Mouse (Mus musculus) forebrain, embryonic 14.5 days (tissue): Measurements from ENCODE around the gene Kirrel3. TPM values are rescaled to one million over a fixed set of nuclear protein-coding genes. Genes with fewer than 3 reads are reported as not detected.

Source experiments
- ATAC-seq: fragments of 200-750 bp; cut with Nextera tagmentation; 2 replicates; pipeline ENCODE4 v1.8.0; 2017; ENCODE audit warnings: mild to moderate bottlenecking, moderate library complexity
- DNase-seq: peaks from one replicate; pipeline ENCODE4 v3.0.0-alpha.2; 2015; ENCODE audit warnings: low spot score
- H3K27ac ChIP-seq: fragments of 300-500 bp; sonication (generic); 2 replicates; pipeline ENCODE4 v1.5.1; 2014; ENCODE audit warnings: low read depth, mild to moderate bottlenecking, control low read depth, low read length, moderate library complexity
- H3K27me3 ChIP-seq: fragments of 300-500 bp; sonication (generic); replicated peaks from 2 replicates; pipeline ENCODE4 v1.6.1; 2014; ENCODE audit warnings: low read length, control low read depth, mixed read lengths; ENCODE audit not compliant: control insufficient read depth, insufficient read depth
- H3K36me3 ChIP-seq: fragments of 300-500 bp; sonication (generic); 2 replicates; pipeline ENCODE4 v1.6.1; 2014; ENCODE audit warnings: low read length, control low read depth; ENCODE audit not compliant: control insufficient read depth, insufficient read depth
- H3K4me1 ChIP-seq: fragments of 300-500 bp; sonication (generic); 2 replicates; pipeline ENCODE4 v1.6.1; 2014; ENCODE audit warnings: antibody characterized with exemption, low read length, control low read depth; ENCODE audit not compliant: control insufficient read depth, insufficient read depth
- H3K4me2 ChIP-seq: fragments of 300-500 bp; sonication (generic); 2 replicates; pipeline ENCODE4 v1.6.1; 2014; ENCODE audit warnings: mild to moderate bottlenecking, control low read depth, low read length
- H3K4me3 ChIP-seq: fragments of 300-500 bp; sonication (generic); 2 replicates; pipeline ENCODE4 v1.5.1; 2014; ENCODE audit warnings: low read depth, low read length, control low read depth
- H3K9ac ChIP-seq: fragments of 300-500 bp; sonication (generic); 2 replicates; pipeline ENCODE4 v1.6.1; 2014; ENCODE audit warnings: mild to moderate bottlenecking, low read length, control low read depth, moderate library complexity
- H3K9me3 ChIP-seq: fragments of 300-500 bp; sonication (generic); replicated peaks from 2 replicates; pipeline ENCODE4 v1.6.1; 2016; ENCODE audit warnings: low read length, control low read depth, mixed read lengths; ENCODE audit not compliant: control insufficient read depth
- WGBS: fragments of 180-500 bp; shearing (Covaris S2); extraction: QIAGEN DNeasy Blood & Tissue Kit; methylation state at CpG from one replicate; pipeline ENCODE4 v1.1.7; 2014; 5-methylcytosine and 5-hydroxymethylcytosine counted together
- polyA plus RNA-seq: library from polyadenylated mRNA; unstranded; fragments of >200 nt; fragmentation: Nextera tagmentation; extraction: Ambion mirVana; gene quantifications from 2 replicates; pipeline ENCODE4 v1.2.1, GENCODE M21; 2014

Kirrel3 gene
- polyA plus RNA-seq, 1 experiment from 2014 or later = 31.0 TPM

- peak; percentile 82 for DNase-seq
- 41% methylated on average over 5 of the region's 5 CpGs for WGBS
- H3K9me3 ChIP-seq = no peaks in the 10 kb centered on the region
- H3K27me3 ChIP-seq = no peaks in the 10 kb centered on the region
- no peak overlapping the region for H3K9ac ChIP-seq
- no peak overlapping the region for H3K4me3 ChIP-seq
- peak; percentile 44; the same call in 1 of the 2 replicates for ATAC-seq
- H3K4me1 ChIP-seq = peaks cover 13% of the 10 kb centered on the region
- H3K27ac ChIP-seq = no peak overlapping the region
- H3K36me3 ChIP-seq = no peaks in the 10 kb centered on the region
- H3K4me2 ChIP-seq = no peak overlapping the region
Observed at GRCm38 (mm10) chr9:34925616-34926015, 439.9 kb downstream of the Kirrel3 start.

- Histone ChIP-seq H3K36me3 (no peaks in the 10 kb centered on the region), H3K27me3 (no peaks in the 10 kb centered on the region), H3K27ac (no peak overlapping the region), H3K4me3 (no peak overlapping the region), H3K9me3 (no peaks in the 10 kb centered on the region), H3K4me1 (no peaks in the 10 kb centered on the region), H3K4me2 (no peak overlapping the region), H3K9ac (no peak overlapping the region)
- WGBS = 78% methylated on average over 1 of the region's 1 CpGs
- DNase-seq (no peak), ATAC-seq (no peak)
Observed at GRCm38 (mm10) chr9:34930371-34930770, 444.7 kb downstream of the Kirrel3 start.

DNA sequence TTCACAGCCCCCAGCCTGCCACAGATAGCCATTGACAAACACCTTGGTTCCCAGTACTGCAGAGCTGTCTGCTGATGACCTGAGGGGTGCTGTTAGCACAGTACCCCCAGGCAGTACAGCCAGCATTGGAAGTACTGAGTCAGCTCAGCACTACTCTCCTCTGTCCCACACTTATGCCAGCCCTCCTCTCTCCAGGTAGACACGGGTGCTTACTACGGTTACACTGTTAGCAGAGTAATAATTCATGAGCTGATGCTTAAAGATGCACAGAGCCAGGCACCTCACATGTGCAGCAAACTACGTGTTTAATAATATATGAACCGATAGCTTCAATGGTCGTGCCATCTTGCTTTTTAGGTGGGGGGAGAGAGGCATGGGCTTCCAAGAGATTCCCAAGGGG, 452.4 kb downstream of the Kirrel3 start:
- no peak overlapping the region for H3K27ac ChIP-seq
- H3K4me2 ChIP-seq = no peak overlapping the region
- no peaks in the 10 kb centered on the region for H3K4me1 ChIP-seq
- ATAC-seq (no peak), DNase-seq (no peak)
- H3K9me3 ChIP-seq = no peaks in the 10 kb centered on the region
- no peak overlapping the region for H3K4me3 ChIP-seq
- no peaks in the 10 kb centered on the region for H3K36me3 ChIP-seq
- no peaks in the 10 kb centered on the region for H3K27me3 ChIP-seq
- no peak overlapping the region for H3K9ac ChIP-seq
- 88% methylated on average over 5 of the region's 5 CpGs for WGBS

DNA sequence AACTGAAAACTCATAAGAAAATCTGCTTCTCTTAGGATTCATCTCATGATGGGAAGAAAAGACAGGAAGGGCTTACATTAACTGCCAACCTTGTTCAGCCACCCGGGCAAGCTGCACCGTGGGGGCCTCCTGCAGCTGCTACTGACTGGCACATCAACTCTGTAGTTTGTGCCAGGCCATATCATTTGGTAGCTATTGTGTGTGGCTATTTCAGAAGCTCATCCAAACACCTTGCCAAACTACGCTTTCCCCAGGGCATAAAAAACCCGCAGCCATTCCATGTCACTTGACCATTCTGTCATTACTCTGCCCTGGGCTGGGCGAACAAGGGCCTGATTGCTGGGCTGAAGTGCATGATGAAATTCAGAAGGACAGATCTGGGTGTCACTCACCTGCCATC, 453.9 kb downstream of the Kirrel3 start:
- H3K27ac ChIP-seq = no peak overlapping the region
- H3K4me1 ChIP-seq = no peaks in the 10 kb centered on the region
- DNase-seq = no peak
- no peak overlapping the region for H3K4me2 ChIP-seq
- 80% methylated on average over 5 of the region's 5 CpGs for WGBS
- H3K27me3 ChIP-seq = no peaks in the 10 kb centered on the region
- H3K9ac ChIP-seq = no peak overlapping the region
- H3K36me3 ChIP-seq = no peaks in the 10 kb centered on the region
- ATAC-seq = no peak
- no peaks in the 10 kb centered on the region for H3K9me3 ChIP-seq
- H3K4me3 ChIP-seq = no peak overlapping the region

- Histone ChIP-seq H3K9ac (no peak overlapping the region), H3K4me3 (no peak overlapping the region), H3K27me3 (no peaks in the 10 kb centered on the region), H3K4me2 (no peak overlapping the region), H3K27ac (no peak overlapping the region), H3K9me3 (no peaks in the 10 kb centered on the region), H3K36me3 (no peaks in the 10 kb centered on the region), H3K4me1 (no peaks in the 10 kb centered on the region)
- ATAC-seq (no peak), DNase-seq (no peak)
- 81% methylated on average over 6 of the region's 6 CpGs for WGBS
Observed at GRCm38 (mm10) chr9:34942122-34942831, 456.6 kb downstream of the Kirrel3 start.

GRCm38 (mm10) chr9:34942996-34943395, 457.3 kb downstream of the Kirrel3 start:
- DNase-seq (no peak), ATAC-seq (no peak)
- H3K4me1 ChIP-seq = no peaks in the 10 kb centered on the region
- no peak overlapping the region for H3K9ac ChIP-seq
- no peak overlapping the region for H3K4me3 ChIP-seq
- H3K9me3 ChIP-seq = no peaks in the 10 kb centered on the region
- H3K27me3 ChIP-seq = no peaks in the 10 kb centered on the region
- no peaks in the 10 kb centered on the region for H3K36me3 ChIP-seq
- WGBS = 88% methylated on average over 7 of the region's 7 CpGs
- no peak overlapping the region for H3K27ac ChIP-seq
- H3K4me2 ChIP-seq = no peak overlapping the region

DNA sequence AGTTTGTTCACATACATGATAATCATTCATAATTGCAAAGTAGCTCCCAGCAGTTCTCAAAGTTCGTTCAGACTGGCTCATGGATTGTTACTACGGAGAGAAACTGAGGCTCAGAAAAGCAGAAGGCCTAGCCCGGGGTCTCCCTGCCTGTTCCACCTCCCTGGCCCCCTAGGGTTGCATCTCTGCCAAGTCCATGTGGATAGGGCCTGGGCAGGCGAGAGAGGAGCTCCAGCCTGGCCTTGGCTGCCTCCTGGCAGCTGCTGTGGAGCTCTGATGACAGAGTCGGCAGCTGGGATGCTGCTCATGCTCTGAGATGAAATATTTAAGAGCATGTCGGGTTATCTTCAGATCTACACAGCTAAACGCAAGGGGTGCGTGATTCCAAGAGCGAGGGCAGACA, 459.6 kb downstream of the Kirrel3 start:
- H3K9ac ChIP-seq = no peak overlapping the region
- no peaks in the 10 kb centered on the region for H3K4me1 ChIP-seq
- H3K27ac ChIP-seq = no peak overlapping the region
- no peaks in the 10 kb centered on the region for H3K36me3 ChIP-seq
- no peak for ATAC-seq
- no peak overlapping the region for H3K4me2 ChIP-seq
- no peaks in the 10 kb centered on the region for H3K9me3 ChIP-seq
- H3K4me3 ChIP-seq = no peak overlapping the region
- WGBS = 90% methylated on average over 9 of the region's 9 CpGs
- DNase-seq = no peak
- no peaks in the 10 kb centered on the region for H3K27me3 ChIP-seq

DNA sequence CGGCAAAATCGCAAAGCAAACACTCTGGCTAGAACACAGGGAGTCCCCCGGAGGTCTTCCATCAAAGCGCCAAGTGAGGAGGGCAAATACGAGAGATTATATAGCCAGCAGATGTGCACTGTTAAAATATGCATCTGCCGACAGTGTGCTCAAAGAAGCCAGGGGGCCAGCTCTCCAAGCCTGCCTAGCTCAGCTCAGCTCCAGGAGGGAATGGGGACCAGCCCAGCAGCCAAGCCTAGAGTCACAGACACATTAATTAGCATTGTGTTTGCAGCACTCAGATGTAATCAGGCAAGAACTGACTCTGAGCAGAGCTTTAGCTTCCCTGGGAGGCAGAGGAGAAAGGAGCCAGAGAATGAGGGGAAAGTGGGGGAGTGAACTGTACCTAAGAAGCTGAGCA, 461.6 kb downstream of the Kirrel3 start:
- Histone ChIP-seq H3K9ac (no peak overlapping the region), H3K27ac (no peak overlapping the region; the same call in 1 of the 2 replicates), H3K4me3 (no peak overlapping the region), H3K27me3 (no peaks in the 10 kb centered on the region), H3K9me3 (no peaks in the 10 kb centered on the region), H3K4me1 (no peaks in the 10 kb centered on the region), H3K36me3 (no peaks in the 10 kb centered on the region), H3K4me2 (no peak overlapping the region)
- ATAC-seq (peak; percentile 68), DNase-seq (peak; percentile 53)
- WGBS = 20% methylated on average over 6 of the region's 6 CpGs

DNA sequence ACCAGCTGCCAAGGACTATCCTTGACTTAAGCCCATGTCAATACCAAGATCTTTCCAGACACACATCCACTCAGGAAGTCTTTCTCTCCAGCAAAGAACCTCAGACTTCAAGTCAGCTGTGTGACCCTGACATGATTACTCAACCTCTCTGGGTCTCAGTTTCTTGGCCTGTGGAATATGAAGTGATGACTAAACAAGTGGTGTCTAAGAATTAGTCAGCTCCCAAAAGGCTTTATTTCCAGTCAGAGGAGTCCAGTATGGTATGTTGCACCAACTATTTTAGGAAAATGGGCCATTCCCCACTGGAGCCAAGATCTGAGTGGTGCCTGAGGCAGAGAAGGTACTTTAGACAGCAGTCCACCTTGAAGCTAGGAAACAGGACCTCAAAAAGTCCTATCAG, 462.0 kb downstream of the Kirrel3 start:
- H3K27ac ChIP-seq = no peak overlapping the region

More for the DNA sequence above, 462.0 kb downstream of the Kirrel3 start:
- Histone ChIP-seq H3K9me3 (no peaks in the 10 kb centered on the region), H3K36me3 (no peaks in the 10 kb centered on the region), H3K4me3 (no peak overlapping the region), H3K27me3 (no peaks in the 10 kb centered on the region), H3K4me2 (no peak overlapping the region), H3K4me1 (no peaks in the 10 kb centered on the region), H3K9ac (no peak overlapping the region)
- ATAC-seq (no peak), DNase-seq (no peak)
